Mouse (Mus musculus): ENCODE measurements around the gene Rbm25. TPM values are rescaled to one million over a fixed set of nuclear protein-coding genes. Genes with fewer than 3 reads are reported as not detected.
"Not testable (repeated sequence)": the region's sequence is repeated elsewhere in the genome, so short reads cannot be mapped to it uniquely, and the experiment has no call there.

The Rbm25 gene
- 100 to 1,000 TPM; 124 to 131 TPM for total RNA-seq (2021)

DNA sequence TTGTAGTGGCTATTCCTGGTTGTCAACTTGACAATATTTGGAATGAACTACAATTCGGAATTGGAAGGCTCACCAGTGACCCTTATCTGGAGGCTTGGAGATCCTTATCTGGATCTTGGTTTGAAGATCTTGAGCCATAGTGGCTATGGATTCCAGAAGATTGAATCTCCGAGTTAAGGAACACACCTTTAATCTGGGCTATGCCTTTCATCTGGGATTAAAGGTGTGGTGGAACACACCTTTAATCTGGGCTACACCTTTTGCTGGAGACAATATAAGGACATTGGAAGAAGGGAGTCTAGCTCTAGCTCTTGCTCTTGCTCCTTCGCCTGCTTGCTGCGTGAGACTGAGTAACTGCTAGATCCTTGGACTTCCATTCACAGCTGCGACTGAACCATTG lies at the start of gene Rbm25:
TSS of gene Rbm25 (plus strand) at position 301 of the 400 bp plus-strand sequence.
- intact Hi-C loops (cut with DNase I): loop anchor here (5.0 kb wide), 1 partner anchor 34 kb away; the partner anchor contains the start of gene Zfyve1
- not testable (repeated sequence) for DNase-seq (ENCODE audit: extremely low spot score in 1 of 2, low spot score in 2 of 2)

DNA sequence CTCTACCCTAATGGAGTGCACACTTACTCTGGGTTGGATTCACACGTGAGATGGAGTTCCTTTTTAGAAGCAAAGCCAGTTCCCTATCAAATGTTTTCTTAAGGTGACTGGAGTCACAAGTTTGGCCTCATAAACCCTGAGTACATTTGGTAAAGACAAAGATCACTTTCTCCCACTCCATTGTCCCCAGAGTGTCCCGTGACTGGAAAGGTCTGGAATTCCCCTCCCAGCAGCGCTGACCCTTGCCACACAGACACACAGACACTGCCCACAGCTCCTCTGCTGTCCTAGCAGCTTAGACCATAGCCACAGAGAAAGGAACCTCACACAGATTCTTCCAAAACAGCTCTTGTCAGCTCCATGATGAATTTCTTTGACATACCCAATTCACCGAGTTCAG lies 48.9 kb upstream of the Rbm25 start:
- intact Hi-C loops (cut with DNase I): no loop called here

DNA sequence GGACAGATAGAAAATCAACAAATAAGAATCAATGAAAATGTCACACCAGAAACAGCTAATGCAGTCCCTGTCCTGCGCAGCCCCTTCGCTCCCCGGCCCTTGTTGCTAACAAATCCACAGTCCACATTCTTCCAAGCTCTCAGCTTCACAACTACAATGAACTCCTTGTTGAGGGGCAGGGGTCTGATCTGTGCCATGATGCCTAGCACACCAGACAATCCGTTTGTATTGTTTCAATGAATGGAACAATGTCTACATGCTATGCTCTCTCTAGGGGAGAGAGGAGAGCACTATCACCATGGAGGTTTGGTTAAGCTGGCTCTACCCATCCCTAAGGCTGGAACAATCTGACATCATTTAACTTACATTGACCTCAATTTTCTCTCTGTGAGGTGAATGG lies 48.3 kb upstream of the Rbm25 start:
- DNase-seq (ENCODE audit: extremely low spot score in 1 of 2, low spot score in 2 of 2): no peak
- intact Hi-C loops (cut with DNase I): no loop called here

More for the DNA sequence above, 48.9 kb upstream of the Rbm25 start:
- DNase-seq (ENCODE audit: extremely low spot score in 1 of 2, low spot score in 2 of 2): no peak

DNA sequence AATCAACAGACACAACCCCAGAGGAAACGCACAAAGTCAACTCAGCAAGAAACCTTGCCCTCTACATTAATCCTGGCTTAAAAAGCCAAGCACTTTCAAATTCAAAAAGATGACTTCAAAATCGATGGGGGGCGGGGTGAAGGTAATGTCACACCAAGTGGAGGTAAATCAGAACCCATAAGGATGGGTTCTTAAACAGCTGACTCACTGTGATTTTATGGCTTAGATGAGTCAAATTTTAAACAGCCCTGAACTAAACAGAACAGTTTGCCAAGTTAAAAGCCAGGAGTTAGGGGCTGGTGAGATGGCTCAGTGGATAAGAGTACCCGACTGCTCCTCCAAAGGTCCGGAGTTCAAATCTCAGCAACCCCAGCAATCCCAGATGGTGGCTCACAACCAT lies 44.4 kb upstream of the Rbm25 start:
- no peak for DNase-seq (ENCODE audit: extremely low spot score in 1 of 2, low spot score in 2 of 2)
- intact Hi-C loops (cut with DNase I): no loop called here

DNA sequence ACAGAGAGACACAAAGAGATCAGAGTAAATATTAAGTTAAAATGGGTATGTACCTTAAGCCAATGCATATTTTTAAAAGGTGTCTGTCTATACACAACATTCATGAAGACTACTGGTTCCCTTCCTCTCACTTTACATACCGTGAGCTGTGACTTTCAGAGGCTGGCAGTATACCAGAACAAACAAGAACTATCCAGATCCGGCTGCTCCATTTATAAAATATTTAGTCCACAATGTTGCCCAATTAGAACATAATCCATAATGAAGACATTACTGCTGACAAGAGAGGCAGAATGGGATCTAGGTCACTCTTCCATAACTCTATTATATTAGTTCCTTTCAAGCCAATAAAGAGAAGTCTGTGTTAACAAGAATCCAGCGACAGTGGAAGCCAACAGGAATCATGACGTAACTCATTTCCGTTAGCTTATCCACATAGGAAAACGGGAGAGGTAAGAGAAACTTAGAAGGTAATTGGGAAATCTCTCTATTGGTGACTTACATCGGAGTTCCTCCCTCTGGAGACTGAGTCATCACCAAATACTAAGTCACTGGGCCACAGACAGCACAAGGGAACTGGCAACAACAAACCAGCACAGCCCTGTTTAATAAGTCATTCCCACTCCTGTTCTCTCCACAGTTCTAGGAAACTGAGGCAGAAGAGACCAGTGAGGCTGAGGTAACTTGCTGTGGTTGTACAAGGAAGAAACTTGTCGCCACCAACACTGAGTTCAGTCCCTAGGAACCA lies 39.1 kb upstream of the Rbm25 start:
- intact Hi-C loops (cut with DNase I): no loop called here

DNA sequence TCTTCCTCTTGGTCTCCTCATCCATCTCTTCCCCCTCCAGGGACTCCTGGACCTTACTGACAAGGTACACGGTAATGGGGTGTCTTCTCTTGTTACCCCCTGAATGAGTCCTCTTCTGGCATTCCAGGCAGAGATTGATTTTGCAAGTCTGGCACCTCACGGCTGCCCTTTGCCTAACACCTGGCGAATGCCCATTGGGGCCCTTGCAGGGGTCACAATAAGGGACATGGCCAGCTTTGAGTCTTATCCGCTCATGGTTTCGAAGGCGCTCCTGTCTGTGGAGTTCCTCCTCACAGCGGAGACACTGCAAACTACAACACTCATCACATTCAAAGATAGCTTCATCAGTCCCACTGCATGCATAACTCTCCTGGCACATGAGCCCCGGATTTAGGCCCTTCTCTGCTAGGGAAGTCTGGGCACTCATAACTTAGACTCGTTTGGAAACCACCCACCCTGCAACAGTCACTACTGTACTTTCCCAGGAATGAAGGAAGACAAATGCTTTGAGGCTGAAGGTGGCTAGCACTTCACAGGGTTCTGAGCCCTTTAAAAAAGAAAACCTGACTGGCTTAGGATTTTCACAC lies 36.5 kb upstream of the Rbm25 start:
- no peak for DNase-seq (ENCODE audit: extremely low spot score in 1 of 2, low spot score in 2 of 2)

More for the DNA sequence above, 39.1 kb upstream of the Rbm25 start:
- no peak for DNase-seq (ENCODE audit: extremely low spot score in 1 of 2, low spot score in 2 of 2)

DNA sequence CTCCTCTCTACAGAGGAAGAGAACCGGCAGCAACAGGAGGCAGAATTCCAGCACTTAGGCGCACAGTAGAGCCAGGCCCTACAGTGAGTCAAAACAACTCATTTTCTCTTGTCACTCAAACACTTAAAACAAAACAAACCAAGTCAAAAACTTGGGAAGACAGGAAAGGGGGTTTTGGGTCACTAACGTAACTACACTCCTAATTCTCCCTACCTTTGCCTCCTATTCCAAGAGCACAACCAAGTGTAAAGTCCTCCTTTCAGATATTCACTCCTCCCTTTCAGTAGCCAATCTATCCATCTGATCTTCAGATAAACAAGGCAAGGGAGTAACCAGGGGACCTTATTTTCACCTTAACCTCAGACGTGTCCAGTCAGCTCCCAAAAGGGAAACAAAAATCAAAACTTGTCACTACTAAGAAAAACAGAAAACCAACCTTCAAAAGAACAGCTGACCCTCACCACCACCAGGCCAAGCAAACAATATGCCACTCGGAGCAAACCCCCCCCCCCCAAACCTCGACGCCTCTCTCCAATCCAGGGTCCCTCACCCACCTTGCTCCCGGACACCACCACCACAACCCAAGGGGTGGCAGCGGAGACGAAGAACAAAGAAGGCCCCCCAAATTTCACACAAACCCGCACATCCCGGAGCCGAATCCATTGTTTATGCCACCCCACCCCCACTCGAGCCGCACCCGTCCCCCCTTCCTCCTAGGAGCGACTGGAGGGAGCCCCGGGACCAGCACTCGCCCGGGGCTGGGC lies 34.7 kb upstream of the Rbm25 start:
- no peak for DNase-seq (ENCODE audit: extremely low spot score in 1 of 2, low spot score in 2 of 2)
- intact Hi-C loops (cut with DNase I): loop anchor here (5.0 kb wide), 1 partner anchor 36 kb away; the partner anchor contains the start of gene Rbm25

More for the DNA sequence above, 36.5 kb upstream of the Rbm25 start:
- intact Hi-C loops (cut with DNase I): loop anchor here (5.0 kb wide), 1 partner anchor 38 kb away; the partner anchor contains the start of gene Rbm25

DNA sequence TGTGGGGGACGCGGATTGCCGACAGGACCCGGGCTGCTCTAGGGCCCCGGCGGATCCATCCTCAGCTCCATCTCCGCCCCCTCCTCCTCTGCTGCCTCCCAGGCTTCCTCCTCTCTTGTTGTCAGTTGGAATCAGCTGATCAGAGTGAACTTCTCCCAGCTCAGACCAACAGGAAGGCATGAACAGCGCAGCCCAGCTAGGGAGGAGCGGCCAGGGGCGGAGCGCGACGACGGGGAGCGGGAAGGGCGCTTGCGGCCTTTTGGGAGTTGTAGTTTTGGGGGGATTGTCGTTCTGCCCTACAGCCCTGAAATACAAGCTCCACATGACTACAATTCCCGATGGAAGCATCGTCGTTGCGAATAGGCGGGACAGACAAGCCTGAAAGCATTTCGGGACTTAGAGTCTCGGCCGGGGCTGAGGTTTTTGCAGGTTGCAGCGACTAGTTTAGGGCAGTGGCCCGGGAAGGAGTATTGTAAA lies 34.0 kb upstream of the Rbm25 start, which contains the start of gene Zfyve1:
TSS of gene Zfyve1 (minus strand) at position 198 of the 477 bp plus-strand sequence.
- intact Hi-C loops (cut with DNase I): loop anchor here (5.0 kb wide), 1 partner anchor 35 kb away; the partner anchor contains the start of gene Rbm25
- peak; percentile 96 to 97 for DNase-seq (ENCODE audit: extremely low spot score in 1 of 2, low spot score in 2 of 2)

DNA sequence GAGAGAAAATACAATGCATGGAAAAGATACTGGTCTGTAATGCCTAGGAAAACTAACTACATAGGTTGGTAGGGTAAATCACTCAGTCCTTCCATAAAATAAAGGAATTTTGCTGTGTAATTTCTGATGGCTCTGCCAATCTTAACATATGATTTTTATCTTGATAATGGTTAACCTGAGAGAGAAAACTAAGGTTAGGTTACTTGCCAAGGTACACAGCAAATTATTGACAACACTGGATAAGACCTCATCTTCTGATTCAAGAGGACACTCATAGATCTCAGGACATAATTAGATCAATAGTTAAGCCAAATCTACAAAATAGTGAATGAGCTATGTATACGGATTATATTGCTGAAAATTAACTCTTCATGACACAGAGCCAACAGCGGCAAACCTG lies 33.2 kb upstream of the Rbm25 start:
- intact Hi-C loops (cut with DNase I): loop anchor here (5.0 kb wide), 1 partner anchor 34 kb away; the partner anchor contains the start of gene Rbm25
- no peak for DNase-seq (ENCODE audit: extremely low spot score in 1 of 2, low spot score in 2 of 2)

DNA sequence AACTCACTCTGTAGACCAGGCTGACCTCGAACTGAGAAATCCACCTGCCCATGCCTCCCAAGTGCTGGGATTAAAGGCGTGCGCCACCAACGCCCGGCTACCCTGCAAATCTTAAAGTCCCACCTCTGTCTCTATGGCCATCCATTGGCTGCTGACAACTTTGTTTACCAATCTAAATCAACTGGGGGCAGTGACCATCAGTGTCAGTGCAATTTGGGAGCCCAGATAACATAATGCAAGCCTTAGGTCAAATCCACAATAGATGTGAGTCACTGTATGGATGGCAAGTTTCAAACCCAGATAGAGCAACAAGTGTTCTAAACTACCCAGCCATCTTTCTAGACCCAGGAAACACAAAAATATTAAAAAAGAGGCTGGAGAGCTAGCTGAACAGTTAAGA lies 28.8 kb upstream of the Rbm25 start:
- DNase-seq (ENCODE audit: extremely low spot score in 1 of 2, low spot score in 2 of 2): no peak
- intact Hi-C loops (cut with DNase I): no loop called here

DNA sequence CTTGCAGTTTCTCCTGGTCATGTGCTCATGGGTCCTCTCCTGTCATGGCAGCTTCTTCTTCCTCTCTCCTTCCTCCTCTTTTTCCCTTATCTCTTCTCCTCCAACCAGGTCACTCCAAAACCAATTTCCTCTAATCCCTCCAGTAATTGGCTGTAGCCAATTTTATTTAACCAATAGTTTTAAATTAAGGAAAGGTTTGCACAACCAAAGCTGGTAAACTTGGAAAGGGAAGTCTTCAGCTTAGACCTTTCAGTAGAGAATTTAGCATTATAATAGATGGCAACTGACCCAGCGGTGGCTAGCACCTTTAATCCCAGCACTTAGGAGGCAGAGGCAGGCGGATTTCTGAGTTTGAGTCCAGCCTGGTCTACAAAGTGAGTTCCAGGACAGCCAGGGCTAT lies 24.6 kb upstream of the Rbm25 start:
- DNase-seq (ENCODE audit: extremely low spot score in 1 of 2, low spot score in 2 of 2); intact Hi-C loops (cut with DNase I): not testable (repeated sequence)

DNA sequence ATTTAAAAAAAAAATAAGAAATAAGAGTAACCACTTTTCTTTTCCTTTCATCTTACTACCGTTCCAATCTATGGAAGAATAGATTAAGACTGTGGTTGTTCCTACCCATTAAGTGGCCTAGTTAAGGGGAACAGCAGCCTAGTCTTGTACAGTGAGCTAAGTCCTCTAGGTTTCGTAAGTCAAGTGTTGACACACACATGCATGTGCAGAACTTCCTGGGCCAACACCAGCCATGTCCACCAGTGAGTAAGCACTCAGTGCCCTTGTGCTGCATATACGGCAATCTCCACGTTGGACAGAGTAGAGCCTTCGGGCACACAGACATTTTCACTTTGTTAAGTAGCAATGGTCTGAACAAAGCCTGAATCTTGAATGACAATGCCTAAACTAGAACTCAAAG lies 13.8 kb upstream of the Rbm25 start:
- DNase-seq (ENCODE audit: extremely low spot score in 1 of 2, low spot score in 2 of 2): no peak
- intact Hi-C loops (cut with DNase I): no loop called here

DNA sequence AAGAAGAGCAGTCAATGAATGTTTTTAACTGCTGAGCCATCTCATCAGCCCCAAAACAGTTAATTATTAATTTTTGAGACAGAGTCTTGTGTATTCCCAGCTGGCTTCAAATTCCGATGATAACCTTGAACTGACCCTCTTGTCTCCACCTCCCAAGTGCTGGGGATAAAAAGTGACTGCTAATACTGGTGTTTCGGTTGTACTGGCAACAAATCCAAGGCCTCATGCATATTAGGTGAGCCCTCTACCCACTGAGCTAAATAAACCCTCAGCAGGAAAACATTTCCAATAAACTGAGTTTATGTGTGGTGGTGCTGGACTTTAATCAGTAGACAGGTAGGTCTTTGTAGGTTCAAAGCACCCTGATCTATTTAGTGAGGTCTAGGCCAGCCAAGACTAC lies 12.1 kb upstream of the Rbm25 start:
- intact Hi-C loops (cut with DNase I): no loop called here
- DNase-seq (ENCODE audit: extremely low spot score in 1 of 2, low spot score in 2 of 2): no peak

DNA sequence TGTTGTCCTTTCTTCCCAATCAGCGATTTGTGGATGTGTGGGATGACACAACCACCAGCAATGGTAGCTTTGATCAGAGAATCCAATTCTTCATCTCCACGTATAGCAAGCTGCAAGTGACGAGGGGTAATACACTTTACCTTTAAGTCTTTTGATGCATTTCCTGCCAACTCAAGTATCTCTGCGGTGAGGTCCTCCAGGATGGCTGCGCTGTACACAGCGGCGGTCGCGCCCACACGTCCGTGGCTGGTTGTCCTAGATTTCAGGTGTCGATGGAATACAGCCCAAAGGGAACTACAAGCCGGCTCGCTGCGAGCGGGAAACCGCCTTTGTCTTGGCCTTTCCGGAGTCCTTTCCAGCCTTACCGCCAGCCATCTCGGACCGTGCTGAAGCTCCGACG lies 10.3 kb upstream of the Rbm25 start:
- intact Hi-C loops (cut with DNase I): not testable (repeated sequence)

DNA sequence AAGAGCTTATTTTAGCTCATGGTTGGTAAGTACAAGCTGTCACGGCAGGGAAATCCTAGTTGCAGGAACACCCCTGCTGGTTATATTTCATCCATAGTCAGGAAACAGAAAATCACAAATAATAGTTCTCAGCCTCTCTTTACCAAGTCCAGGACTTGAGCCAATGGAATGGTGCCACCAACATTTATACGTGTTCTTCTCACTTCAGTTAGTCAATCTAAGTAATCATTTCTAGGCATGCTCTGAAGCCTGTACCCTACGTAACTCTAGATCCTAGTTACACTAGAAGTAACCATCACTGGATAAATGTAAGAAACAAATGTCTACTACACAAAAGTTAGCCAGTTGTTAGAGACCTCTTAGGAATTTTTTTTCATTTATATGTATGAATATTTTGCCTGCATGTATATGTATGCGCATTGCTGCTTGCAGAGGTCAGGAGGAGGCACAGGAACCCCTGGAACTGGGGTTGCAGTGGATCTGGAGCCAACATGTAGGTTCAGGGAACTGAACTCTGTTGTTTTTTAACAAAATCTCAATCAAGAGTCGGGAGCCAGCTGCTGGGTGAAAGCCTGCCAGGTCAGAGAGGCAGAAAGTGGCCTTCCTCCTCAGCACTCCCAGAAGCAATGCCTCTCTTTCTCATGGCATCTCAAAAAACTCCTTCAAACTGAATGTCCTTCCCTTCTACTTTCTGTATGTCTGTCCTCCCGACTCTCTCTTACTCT lies 8.8 kb upstream of the Rbm25 start:
- intact Hi-C loops (cut with DNase I): no loop called here
- DNase-seq (ENCODE audit: extremely low spot score in 1 of 2, low spot score in 2 of 2): no peak

More for the DNA sequence above, 10.3 kb upstream of the Rbm25 start:
- peak in 1 of 2 experiments; percentile 24 for DNase-seq (ENCODE audit: extremely low spot score in 1 of 2, low spot score in 2 of 2)

DNA sequence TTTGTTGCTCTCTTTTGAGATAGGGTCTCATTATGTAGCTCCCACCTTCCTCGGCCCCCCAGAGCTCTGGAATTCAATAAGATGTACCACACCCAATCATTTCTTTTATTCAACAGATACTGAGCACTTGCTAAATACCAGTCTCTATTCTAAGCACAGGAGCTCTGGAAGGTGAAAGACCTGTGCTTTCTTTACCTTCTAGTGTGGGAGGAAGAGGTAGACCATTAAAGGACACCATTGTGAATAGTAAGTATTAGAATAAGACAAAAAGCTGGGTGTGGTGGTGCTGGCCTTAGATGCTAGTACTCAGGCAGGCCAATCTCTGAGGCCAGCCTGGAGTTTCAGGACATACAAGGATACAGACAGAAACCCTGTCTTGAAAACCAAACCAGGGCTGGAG lies 6.7 kb upstream of the Rbm25 start:
- intact Hi-C loops (cut with DNase I): no loop called here
- no peak for DNase-seq (ENCODE audit: extremely low spot score in 1 of 2, low spot score in 2 of 2)

DNA sequence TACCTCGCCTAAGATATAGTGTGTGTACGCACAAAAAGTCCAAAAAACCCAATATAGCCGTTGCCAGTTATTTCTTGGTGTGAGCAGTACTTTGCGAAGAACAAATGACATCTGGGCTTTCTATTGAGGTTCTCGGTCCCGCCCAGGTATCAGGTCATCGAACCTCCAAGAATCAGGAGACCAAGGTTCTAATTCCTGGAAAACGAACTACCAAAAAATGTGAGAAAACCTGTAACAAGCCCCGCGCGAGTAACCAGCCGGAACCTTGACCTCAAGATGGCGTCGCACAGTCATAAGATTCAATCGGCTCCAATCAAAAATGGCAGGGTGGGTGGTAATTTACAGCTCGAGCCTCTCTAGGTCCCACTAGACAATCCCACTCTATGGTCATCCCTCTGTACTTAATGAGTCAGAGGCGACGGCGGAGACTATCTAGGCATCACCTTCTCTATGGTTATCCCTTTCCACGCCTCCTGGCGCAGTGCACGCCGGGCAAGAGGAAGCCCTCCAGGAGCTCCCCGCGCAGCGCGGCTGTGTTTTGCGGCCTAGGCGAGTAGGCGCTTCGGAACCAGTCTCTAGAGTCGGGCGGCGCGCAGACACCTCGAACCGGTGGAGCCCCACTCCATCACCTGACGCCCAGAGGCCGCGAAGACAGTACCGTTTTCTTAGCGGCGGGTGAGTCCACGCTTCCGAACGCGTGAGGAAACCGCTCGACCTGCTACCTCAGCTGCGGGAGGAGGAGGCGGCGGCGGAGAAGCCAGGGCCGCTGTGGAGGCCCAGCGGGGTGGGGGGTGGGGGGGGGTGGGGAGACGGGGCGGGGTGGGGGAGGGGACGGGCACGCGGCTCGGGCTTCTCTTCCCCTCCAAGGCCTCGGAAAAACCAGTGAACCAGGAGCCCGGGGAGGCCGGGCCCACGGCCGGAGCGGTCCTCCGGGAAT lies 975 bp downstream of the Rbm25 start:
- DNase-seq (ENCODE audit: extremely low spot score in 1 of 2, low spot score in 2 of 2): peak; percentile 97 to 98
- intact Hi-C loops (cut with DNase I): loop anchor here (5.0 kb wide), 1 partner anchor 35 kb away; the partner anchor contains the start of gene Zfyve1
